Mouse (Mus musculus): ENCODE measurements around the gene Fbxo28. TPM values are rescaled to one million over a fixed set of nuclear protein-coding genes. Genes with fewer than 3 reads are reported as not detected.

Fbxo28 gene
- total and polyA plus RNA-seq, 3 experiments, result 16.3 to 72.5 (median 17.2) TPM

GRCm38 (mm10) chr1:182363683-182364404 is 22.4 kb upstream of the Fbxo28 start:
- H3K4me3 ChIP-seq (ENCODE audit: control insufficient read depth in 1 of 2, insufficient read depth in 1 of 2, low read depth in 2 of 2, low read length in 2 of 2), result peak overlapping the region; percentile 41 to 46
- no peaks in the 10 kb centered on the region; a peak in 1 of 4 replicates for H3K27me3 ChIP-seq (ENCODE audit: control insufficient read depth in 1 of 2, insufficient read depth in 2 of 2, low read length in 2 of 2)
- peaks cover 0 to 15% of the 10 kb centered on the region in 2 experiments; a peak in 2 of 4 replicates for H3K36me3 ChIP-seq (ENCODE audit: control insufficient read depth in 1 of 2, insufficient read depth in 2 of 2, low read length in 2 of 2)
- peak overlapping the region; percentile 91 for H3K27ac ChIP-seq (ENCODE audit: control insufficient read depth, low read depth, low read length)
- peak overlapping the region; percentile 62 for H3K9ac ChIP-seq (ENCODE audit: control insufficient read depth, low read depth, low read length, poor library complexity, severe bottlenecking)
- no peaks in the 10 kb centered on the region for H3K9me3 ChIP-seq (replicated peaks; ENCODE audit: insufficient read depth, low read length)
- no peaks in the 10 kb centered on the region for H3K79me2 ChIP-seq (ENCODE audit: control insufficient read depth, insufficient read depth, low read length, poor library complexity)
- peak; percentile 83 for DNase-seq (ENCODE audit: low read depth, low spot score)
- H3K4me1 ChIP-seq (ENCODE audit: control insufficient read depth in 1 of 2, insufficient read depth in 2 of 2, low read length in 2 of 2), result peaks cover 5 to 15% of the 10 kb centered on the region in 2 experiments
- TF ChIP-seq ZC3H11A (IDR thresholded peaks at IDR 0.05; ENCODE audit: low read depth, low read length) (no peak), SMC3 (IDR thresholded peaks at IDR 0.05; ENCODE audit: low read depth, low read length) (no peak), SIN3A (IDR thresholded peaks at IDR 0.05; ENCODE audit: low read length) (peak; percentile 67), UBTF (IDR thresholded peaks at IDR 0.05; ENCODE audit: borderline replicate concordance, insufficient read depth, low read depth, low read length) (no peak), TBP (IDR thresholded peaks at IDR 0.05; ENCODE audit: low read depth, low read length) (peak; percentile 70), MAFK (IDR thresholded peaks at IDR 0.05; ENCODE audit: borderline replicate concordance, low read depth, low read length) (no peak), BHLHE40 (IDR thresholded peaks at IDR 0.05; ENCODE audit: borderline replicate concordance, low read depth, low read length) (no peak), RAD21 (IDR thresholded peaks at IDR 0.05; ENCODE audit: low read depth, low read length) (no peak), MYC (IDR thresholded peaks at IDR 0.05; ENCODE audit: low read depth, low read length) (peak; percentile 92), ELF1 (IDR thresholded peaks at IDR 0.05; ENCODE audit: low read depth, low read length) (no peak), JUND (IDR thresholded peaks at IDR 0.05; ENCODE audit: low read depth, low read length) (no peak), NELFE (IDR thresholded peaks at IDR 0.05; ENCODE audit: low read depth, low read length) (peak; percentile 36; the same call in 1 of the 2 replicates), TCF12 (IDR thresholded peaks at IDR 0.05; ENCODE audit: low read depth, low read length) (no peak), EP300 (IDR thresholded peaks at IDR 0.05; ENCODE audit: low read depth in 1 of 2, low read length in 2 of 2) (peak in 1 of 2 experiments; percentile 57; a peak in 3 of 4 replicates), HCFC1 (IDR thresholded peaks at IDR 0.05; ENCODE audit: low read depth, low read length) (no peak), MAZ (IDR thresholded peaks at IDR 0.05; ENCODE audit: low read depth, low read length) (no peak), ETS1 (IDR thresholded peaks at IDR 0.05; ENCODE audit: low read depth, low read length) (0 out of 2 replicates have a peak, but pooled peaks have one; percentile 50), KAT2A (conservative IDR thresholded peaks at IDR 0.05; ENCODE audit: low read depth, low read length) (no peak), ZNF384 (IDR thresholded peaks at IDR 0.05; ENCODE audit: low read depth, low read length) (no peak), ZKSCAN1 (IDR thresholded peaks at IDR 0.05; ENCODE audit: low read depth, low read length) (no peak), CHD1 (IDR thresholded peaks at IDR 0.05; ENCODE audit: low read depth, low read length) (no peak), ZMIZ1 (IDR thresholded peaks at IDR 0.05; ENCODE audit: low read depth, low read length) (no peak), GATA1 (IDR thresholded peaks at IDR 0.05; ENCODE audit: low read depth, low read length) (peak; percentile 68), CHD2 (IDR thresholded peaks at IDR 0.05; ENCODE audit: low read length) (no peak), NRF1 (IDR thresholded peaks at IDR 0.05; ENCODE audit: insufficient read depth, low read depth, low read length, poor library complexity, severe bottlenecking) (no peak), MAX (IDR thresholded peaks at IDR 0.05; ENCODE audit: low read length) (peak; percentile 92), MYB (IDR thresholded peaks at IDR 0.05; ENCODE audit: low read depth, low read length) (no peak), POLR2A (IDR thresholded peaks at IDR 0.05; ENCODE audit: control insufficient read depth in 1 of 2, insufficient read depth in 1 of 2, low read depth in 1 of 2, low read length in 2 of 2, poor library complexity in 1 of 2) (peak in 1 of 2 experiments; percentile 59; a peak in 2 of 4 replicates), MEF2A (IDR thresholded peaks at IDR 0.05; ENCODE audit: extremely low read depth, insufficient replicate concordance, low read depth, low read length, poor library complexity, severe bottlenecking) (no peak), GABPA (IDR thresholded peaks at IDR 0.05; ENCODE audit: low read depth, low read length) (no peak), E2F4 (IDR thresholded peaks at IDR 0.05; ENCODE audit: borderline replicate concordance, low read depth, low read length) (no peak; the same call in 1 of the 2 replicates), TAL1 (IDR thresholded peaks at IDR 0.05; ENCODE audit: low read length) (no peak), POLR2AphosphoS2 (IDR thresholded peaks at IDR 0.05; ENCODE audit: low read length) (no peak), USF2 (IDR thresholded peaks at IDR 0.05; ENCODE audit: borderline replicate concordance in 1 of 2, insufficient read depth in 1 of 2, low read depth in 1 of 2, low read length in 2 of 2) (no peak), MXI1 (IDR thresholded peaks at IDR 0.05; ENCODE audit: low read depth, low read length) (peak; percentile 81), POLR2AphosphoS5 (IDR thresholded peaks at IDR 0.05; ENCODE audit: borderline replicate concordance, low read depth, low read length) (no peak)

Data from MEL (cell line).